Mouse (Mus musculus) lung, adult 2 months (tissue): Measurements from ENCODE around the gene Wdfy1.

Experiments used
- CTCF ChIP-seq: fragments of 200-500 bp; IDR thresholded peaks from 2 replicates; pipeline ENCODE4 v1.5.1; 2011; ENCODE audit warnings: mild to moderate bottlenecking, low read length, control low read depth; ENCODE audit not compliant: insufficient read depth
- POLR2A ChIP-seq: fragments of 200-500 bp; IDR thresholded peaks from 2 replicates; pipeline ENCODE4 v1.6.1; 2011; ENCODE audit warnings: low read depth, mild to moderate bottlenecking, control low read depth, low read length, borderline replicate concordance; ENCODE audit errors: extremely low read depth

DNA sequence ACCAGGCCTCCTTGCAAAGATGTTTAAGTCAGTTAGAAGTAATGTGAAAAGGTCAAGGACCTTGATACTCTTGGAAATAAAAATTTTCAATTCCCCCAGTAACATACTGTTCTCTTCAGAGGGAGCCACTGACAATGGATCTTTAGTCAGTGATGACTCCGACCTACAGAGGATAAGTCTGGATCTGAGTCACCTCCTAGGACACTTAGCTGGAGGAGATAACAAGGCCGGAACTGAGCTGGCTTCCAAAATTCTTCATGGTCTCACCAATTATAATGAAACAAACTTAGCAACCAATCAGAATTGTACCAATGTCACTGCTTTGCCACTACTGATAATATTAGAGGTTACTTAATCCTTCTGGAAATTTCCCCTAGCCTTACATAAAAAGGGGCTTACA is 11.9 kb downstream of the Wdfy1 start:
- TF ChIP-seq CTCF (no peak), POLR2A (no peak)
